ENCODE assay signal across 7 mouse cellular contexts in the genomic region with DNA sequence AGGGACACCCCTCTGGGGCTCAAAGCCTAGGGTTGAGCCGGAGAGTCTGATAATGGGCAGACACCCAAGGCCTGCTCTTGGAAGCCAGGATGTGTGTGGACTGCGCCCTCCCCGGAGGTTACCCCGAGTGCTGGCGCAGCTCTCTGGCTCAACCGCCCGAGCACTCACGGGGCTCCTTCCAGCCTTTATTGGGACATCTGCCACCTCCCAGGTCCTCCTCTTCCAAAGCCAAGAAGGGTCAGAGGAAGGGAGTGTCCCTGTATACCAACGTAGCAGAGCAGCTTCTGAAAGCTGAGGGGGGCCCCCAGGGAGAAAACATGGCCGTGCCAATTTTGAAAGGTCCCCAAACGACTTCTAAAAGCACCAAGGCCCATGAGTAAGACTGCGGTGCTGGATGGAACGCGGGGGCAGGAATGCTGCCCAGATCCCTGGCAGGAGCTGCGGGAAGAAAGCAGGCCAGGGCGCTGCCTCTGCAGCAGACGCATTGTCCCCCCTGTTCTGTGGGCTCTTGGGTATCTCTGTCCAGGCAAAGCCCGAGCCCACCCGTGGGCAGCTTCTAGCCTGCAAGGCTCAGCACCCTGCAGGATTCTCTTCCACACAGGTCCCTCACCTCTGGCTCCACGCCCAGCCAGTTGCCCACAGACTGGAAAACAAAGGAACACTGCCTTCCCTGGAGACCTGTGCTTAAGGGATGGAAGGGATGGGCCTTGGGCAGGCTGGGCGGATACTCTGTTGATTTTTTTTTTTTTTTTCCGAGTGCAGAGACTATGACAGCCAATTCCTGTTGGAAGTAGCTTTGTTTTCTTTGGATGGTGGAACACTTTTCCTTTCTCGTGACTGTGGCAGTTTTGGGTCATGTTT. TPM values are rescaled to one million over a fixed set of nuclear protein-coding genes. Genes with fewer than 3 reads are reported as not detected.
DNase-seq lines count a peak whose midpoint lies in the region; ATAC-seq and TF ChIP-seq lines count a peak whose summit lies in the region.

No protein-coding gene starts in this region.

- TF ChIP-seq POLR2A in lung, adult 2 months (IDR thresholded peaks at IDR 0.05; ENCODE audit: borderline replicate concordance, extremely low read depth, low read depth, low read length): peak; percentile 49; the same call in 1 of the 2 replicates

- TF ChIP-seq CTCF in lung, adult 2 months (IDR thresholded peaks at IDR 0.05; ENCODE audit: insufficient read depth, low read length): no peak

- no peaks in the 10 kb centered on the region for H3K27me3 ChIP-seq in kidney, embryonic 16.5 days (ENCODE audit: insufficient read depth, low read length)

- H3K36me3 ChIP-seq in kidney, embryonic 16.5 days (ENCODE audit: insufficient read depth, low read length): no peaks in the 10 kb centered on the region

- 54% methylated on average over 23 of the region's 23 CpGs for WGBS in kidney, embryonic 16.5 days
- WGBS in lung, adult 2 months: 29% methylated on average over 23 of the region's 23 CpGs

- H3K4me3 ChIP-seq in kidney, embryonic 16.5 days (ENCODE audit: low read length): no peak overlapping the region
- peak overlapping the region; percentile 21 for H3K4me3 ChIP-seq in lung, adult 2 months (replicated peaks; ENCODE audit: extremely low read depth, low read depth, low read length)

- peak overlapping the region; percentile 76 for H3K27ac ChIP-seq in kidney, embryonic 16.5 days (ENCODE audit: low read length)

- H3K9me3 ChIP-seq in kidney, embryonic 16.5 days (ENCODE audit: low read length): no peaks in the 10 kb centered on the region

- H3K4me1 ChIP-seq in kidney, embryonic 16.5 days (ENCODE audit: insufficient read depth, low read length): peaks cover 15% of the 10 kb centered on the region
- H3K4me1 ChIP-seq in lung, adult 2 months (ENCODE audit: control insufficient read depth, insufficient read depth, low read length): peaks cover 10% of the 10 kb centered on the region

- peak; percentile 84 for ATAC-seq in kidney, embryonic 16.5 days (ENCODE audit: low FRiP score, low TSS enrichment)
- ATAC-seq in erythroblast, adult 5-6 weeks (replicated peaks; ENCODE audit: low FRiP score, poor library complexity, severe bottlenecking): no peak

- H3K9ac ChIP-seq in kidney, embryonic 16.5 days (replicated peaks; ENCODE audit: low read length): peak overlapping the region; percentile 49; the same call in 1 of the 2 replicates

- no peak overlapping the region for H3K4me2 ChIP-seq in kidney, embryonic 16.5 days (replicated peaks; ENCODE audit: low read depth, low read length)

- peak; percentile 74 for DNase-seq in adrenal gland, adult 8-10 months
- peak; percentile 75 to 77 for DNase-seq in cerebellum, postnatal 36 days
- peak; percentile 99 for DNase-seq in heart, adult 11 months
- peak; percentile 37 for DNase-seq in lung, adult 2 months
- DNase-seq in skeletal muscle tissue, adult 2 months (ENCODE audit: low read depth, low spot score): peak; percentile 88

RNA-seq across cellular contexts. Expression of gene Cyb5b, which starts 55.5 kb away (rescaled TPM):
- 100 to 1,000 TPM; 398 to 743 (median 524) TPM for total RNA-seq in adrenal gland, adult 8-10 months (2022)
- 138 and 144 TPM in 2 replicates for polyA plus RNA-seq in kidney, embryonic 16.5 days (2015; fragmentation: Nextera tagmentation; extraction: Ambion mirVana)
- 68.7 and 97.9 TPM in 2 replicates for polyA plus RNA-seq in lung, adult 2 months (2012; rRNA removed)
- total RNA-seq in erythroblast, adult 5-6 weeks (2015; ENCODE audit: low replicate concordance): 10.2 and 21.3 TPM in 2 replicates
- total RNA-seq in erythroblast, adult 5-6 weeks (2017; ENCODE audit: low replicate concordance): 8.1 and 12.8 TPM in 2 replicates

Comparison
In these comparisons a context has a peak if more than half of its experiments do, and no peak if none do; other contexts are left out.
1. DNase-seq: peak in every context shown above with its lines; median percentile 99 in heart, adult 11 months; 88 in skeletal muscle tissue, adult 2 months; 76 in cerebellum, postnatal 36 days; 74 in adrenal gland, adult 8-10 months; 37 in lung, adult 2 months.
2. RNA of gene Cyb5b, which starts 55.5 kb away (total RNA-seq): 398 to 743 TPM in adrenal gland, adult 8-10 months; 8.1 to 21.3 TPM in erythroblast, adult 5-6 weeks; every median in the first group is over 10 times any median in the second.